Mouse (Mus musculus) embryo, embryonic 9.5 days (tissue): Measurements from ENCODE around the gene Gpc4.

Experiments
- DNase-seq: peaks from one replicate; pipeline ENCODE4 v3.0.0-alpha.2; 2017; ENCODE audit errors: extremely low spot score

Gene Gpc4

GRCm38 (mm10) chrX:52017660-52018059 lies 147.4 kb downstream of the Gpc4 start:
- peak; percentile 61 for DNase-seq
